Mouse (Mus musculus) liver, postnatal 0 days (tissue): ENCODE results near the gene Lrrc1. TPM values are rescaled to one million over a fixed set of nuclear protein-coding genes. Genes with fewer than 3 reads are reported as not detected.

Experiments used
- ATAC-seq: fragments of 200-750 bp; cut with Nextera tagmentation; 2 replicates; pipeline ENCODE4 v1.8.0; 2017; ENCODE audit warnings: mild to moderate bottlenecking, moderate library complexity
- DNase-seq: peaks from one replicate; pipeline ENCODE4 v3.0.0-alpha.2; 2016
- H3K27ac ChIP-seq: fragments of 300-500 bp; sonication (generic); 2 replicates; pipeline ENCODE4 v1.5.1; 2014; ENCODE audit warnings: antibody characterized with exemption, moderate library complexity, mild to moderate bottlenecking, low read depth
- H3K27me3 ChIP-seq: fragments of 300-500 bp; sonication (generic); 2 replicates; pipeline ENCODE4 v1.6.1; 2014; ENCODE audit warnings: low read length, control low read depth, mixed read lengths; ENCODE audit not compliant: insufficient read depth
- H3K36me3 ChIP-seq: fragments of 300-500 bp; sonication (generic); replicated peaks from 2 replicates; pipeline ENCODE4 v1.6.1; 2014; ENCODE audit warnings: mild to moderate bottlenecking, control low read depth, low read length, moderate library complexity, mixed read lengths; ENCODE audit not compliant: insufficient read depth
- H3K4me1 ChIP-seq: fragments of 300-500 bp; sonication (generic); 2 replicates; pipeline ENCODE4 v1.6.1; 2014; ENCODE audit warnings: antibody characterized with exemption, mild to moderate bottlenecking, control low read depth; ENCODE audit not compliant: insufficient read depth
- H3K4me2 ChIP-seq: fragments of 300-500 bp; sonication (generic); 2 replicates; pipeline ENCODE4 v1.6.1; 2014; ENCODE audit warnings: low read depth, mild to moderate bottlenecking, low read length, moderate library complexity, mixed read lengths
- H3K4me3 ChIP-seq: fragments of 300-500 bp; sonication (generic); 2 replicates; pipeline ENCODE4 v1.5.1; 2014; ENCODE audit warnings: low read depth, low read length
- H3K9ac ChIP-seq: fragments of 300-500 bp; sonication (generic); replicated peaks from 2 replicates; pipeline ENCODE4 v1.6.1; 2014; ENCODE audit warnings: mild to moderate bottlenecking, moderate library complexity
- H3K9me3 ChIP-seq: fragments of 300-500 bp; sonication (generic); 2 replicates; pipeline ENCODE4 v1.6.1; 2016; ENCODE audit warnings: mild to moderate bottlenecking, control low read depth, low read length, mixed read lengths
- CTCF ChIP-seq: sonication (generic); IDR thresholded peaks from 2 replicates; pipeline ENCODE4 v1.5.1; 2016; ENCODE audit warnings: antibody characterized with exemption, low read depth
- EP300 ChIP-seq: IDR thresholded peaks from 2 replicates; pipeline ENCODE4 v1.6.1; 2016; ENCODE audit warnings: antibody characterized with exemption, low read depth, mild to moderate bottlenecking
- WGBS: fragments of 180-500 bp; shearing (Covaris S2); extraction: QIAGEN DNeasy Blood & Tissue Kit; methylation state at CpG from one replicate; pipeline ENCODE4 v1.1.7; 2014; ENCODE audit not compliant: insufficient replicate concordance; 5-methylcytosine and 5-hydroxymethylcytosine counted together
- polyA plus RNA-seq: library from polyadenylated mRNA; unstranded; fragments of >200 nt; fragmentation: Nextera tagmentation; extraction: Ambion mirVana; gene quantifications from 2 replicates; pipeline ENCODE4 v1.2.1, GENCODE M21; 2015

The Lrrc1 gene
- polyA plus RNA-seq, 1 experiment from 2014 or later: 1.5 TPM

DNA sequence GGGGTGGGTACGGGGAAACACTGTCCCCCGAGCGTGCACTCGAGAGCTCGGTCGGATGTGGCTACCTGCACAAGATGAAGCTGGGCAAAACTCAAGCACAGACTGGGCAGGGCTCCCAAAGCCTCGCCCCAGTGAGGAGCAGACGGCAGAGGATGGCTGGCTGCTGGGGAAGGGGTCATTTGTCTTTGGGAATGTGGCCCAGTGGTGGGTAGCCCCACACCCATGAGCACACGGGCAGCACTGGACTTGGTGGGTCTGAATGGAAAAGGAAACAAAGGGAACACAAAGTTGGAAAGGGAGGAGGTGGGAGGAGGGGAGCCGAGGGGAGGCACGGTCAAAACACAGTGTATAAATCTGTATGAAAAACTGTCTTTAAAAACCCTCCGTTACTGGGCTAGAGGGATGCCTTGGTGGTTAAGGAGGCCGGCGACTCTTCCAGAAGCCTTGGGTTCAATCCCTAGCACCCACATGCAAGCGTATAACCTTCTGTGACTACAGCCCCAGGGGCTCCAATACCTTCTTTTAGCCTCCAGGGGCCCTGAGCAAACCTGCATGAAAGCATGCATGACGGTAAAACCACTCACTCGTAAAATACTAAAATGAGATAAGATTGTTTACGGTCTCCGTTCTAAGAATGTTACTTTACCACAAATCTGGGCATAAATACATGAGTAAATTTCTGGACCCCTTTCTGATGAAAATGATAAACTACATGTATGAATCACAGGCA, 89.1 kb downstream of the Lrrc1 start:
- Histone ChIP-seq H3K4me1 (no peaks in the 10 kb centered on the region), H3K4me3 (no peak overlapping the region), H3K4me2 (no peak overlapping the region), H3K27ac (no peak overlapping the region), H3K36me3 (no peaks in the 10 kb centered on the region), H3K27me3 (no peaks in the 10 kb centered on the region), H3K9me3 (no peaks in the 10 kb centered on the region), H3K9ac (no peak overlapping the region)
- WGBS: 85% methylated on average over 19 of the region's 19 CpGs
- TF ChIP-seq CTCF: no peak
- TF ChIP-seq EP300: no peak
- ATAC-seq: no peak
- no peak for DNase-seq

GRCm38 (mm10) chr9:77452046-77452807, 92.4 kb downstream of the Lrrc1 start:
- Histone ChIP-seq H3K9me3 (no peaks in the 10 kb centered on the region), H3K27ac (no peak overlapping the region), H3K27me3 (no peaks in the 10 kb centered on the region), H3K36me3 (no peaks in the 10 kb centered on the region), H3K4me3 (no peak overlapping the region), H3K4me1 (no peaks in the 10 kb centered on the region), H3K9ac (no peak overlapping the region), H3K4me2 (no peak overlapping the region)
- DNase-seq: no peak
- TF ChIP-seq EP300 (no peak), CTCF (no peak)
- 83% methylated on average over 12 of the region's 12 CpGs for WGBS
- ATAC-seq: no peak

GRCm38 (mm10) chr9:77450447-77450846, 94.2 kb downstream of the Lrrc1 start:
- no peaks in the 10 kb centered on the region for H3K36me3 ChIP-seq
- TF ChIP-seq CTCF (no peak), EP300 (no peak)

GRCm38 (mm10) chr9:77444876-77445275, 99.8 kb downstream of the Lrrc1 start:
- no peaks in the 10 kb centered on the region for H3K9me3 ChIP-seq

More at GRCm38 (mm10) chr9:77450447-77450846, 94.2 kb downstream of the Lrrc1 start:
- H3K4me2 ChIP-seq: no peak overlapping the region
- H3K4me1 ChIP-seq: no peaks in the 10 kb centered on the region
- no peak overlapping the region for H3K4me3 ChIP-seq
- DNase-seq (no peak), ATAC-seq (no peak)
- WGBS: 62% methylated on average over 2 of the region's 2 CpGs
- no peaks in the 10 kb centered on the region for H3K27me3 ChIP-seq
- H3K9me3 ChIP-seq: no peaks in the 10 kb centered on the region
- no peak overlapping the region for H3K9ac ChIP-seq
- H3K27ac ChIP-seq: no peak overlapping the region

GRCm38 (mm10) chr9:77439371-77439770, 105.3 kb downstream of the Lrrc1 start:
- no peaks in the 10 kb centered on the region for H3K27me3 ChIP-seq
- 67% methylated on average over 6 of the region's 6 CpGs for WGBS
- H3K4me2 ChIP-seq: no peak overlapping the region
- H3K27ac ChIP-seq: no peak overlapping the region
- H3K9me3 ChIP-seq: no peaks in the 10 kb centered on the region
- no peaks in the 10 kb centered on the region for H3K36me3 ChIP-seq
- H3K9ac ChIP-seq: no peak overlapping the region
- no peak for ATAC-seq
- no peak for TF ChIP-seq CTCF
- no peak for TF ChIP-seq EP300
- no peak overlapping the region for H3K4me3 ChIP-seq
- H3K4me1 ChIP-seq: no peaks in the 10 kb centered on the region
- DNase-seq: no peak

More at GRCm38 (mm10) chr9:77444876-77445275, 99.8 kb downstream of the Lrrc1 start:
- no peak overlapping the region for H3K4me2 ChIP-seq
- H3K36me3 ChIP-seq: no peaks in the 10 kb centered on the region
- ATAC-seq: no peak
- no peak overlapping the region for H3K4me3 ChIP-seq
- no peak for TF ChIP-seq CTCF
- TF ChIP-seq EP300: no peak
- WGBS: 85% methylated on average over 4 of the region's 4 CpGs
- DNase-seq: no peak
- H3K27me3 ChIP-seq: no peaks in the 10 kb centered on the region
- H3K9ac ChIP-seq: no peak overlapping the region
- no peak overlapping the region for H3K27ac ChIP-seq
- no peaks in the 10 kb centered on the region for H3K4me1 ChIP-seq

- H3K4me3 ChIP-seq: no peak overlapping the region
- H3K4me1 ChIP-seq: no peaks in the 10 kb centered on the region
- no peak overlapping the region for H3K27ac ChIP-seq
- H3K9me3 ChIP-seq: no peaks in the 10 kb centered on the region
- ATAC-seq: no peak
- no peak overlapping the region for H3K4me2 ChIP-seq
- no peaks in the 10 kb centered on the region for H3K36me3 ChIP-seq
- TF ChIP-seq EP300 (no peak), CTCF (no peak)
- no peak for DNase-seq
- H3K9ac ChIP-seq: no peak overlapping the region
- WGBS: 72% methylated on average over 11 of the region's 11 CpGs
- H3K27me3 ChIP-seq: no peaks in the 10 kb centered on the region
Observed at GRCm38 (mm10) chr9:77438836-77439271, 105.8 kb downstream of the Lrrc1 start.
